Mouse (Mus musculus) adrenal gland, adult (tissue): ENCODE data around the gene Clns1a.
A peak's percentile ranks its signal among the peaks of the same experiment; 100 is the strongest.

ENCODE experiments used
- DNase-seq, 2 experiments: peaks; one replicate each; pipeline ENCODE4 v3.0.0; 2022 to 2023; ENCODE audit warnings: low spot score in 1 of 2; ENCODE audit not compliant: inconsistent age in 2 of 2

Clns1a gene

DNA sequence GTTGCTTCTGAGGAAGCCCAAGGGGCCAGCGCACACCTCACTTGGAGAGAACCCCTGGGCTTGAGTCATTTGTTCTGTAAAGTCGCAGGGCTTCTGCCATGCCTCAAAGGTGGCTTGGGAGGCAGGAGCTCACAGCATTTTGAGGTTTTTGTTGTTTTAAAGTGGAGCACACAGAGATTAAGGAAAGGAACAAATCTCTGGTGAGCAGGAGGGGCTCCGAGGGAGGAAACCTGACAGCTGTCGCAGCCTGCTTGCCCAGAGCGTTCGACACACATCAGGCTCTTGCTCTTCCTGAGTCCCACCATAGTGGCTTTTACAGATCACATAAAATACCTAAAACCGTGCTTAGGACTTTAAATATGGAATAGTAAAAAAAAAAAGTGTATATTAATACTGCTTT is 30.3 kb downstream of the Clns1a start:
- no peak for DNase-seq

GRCm38 (mm10) chr7:97728666-97729614 is 32.5 kb downstream of the Clns1a start:
- no peak for DNase-seq

DNA sequence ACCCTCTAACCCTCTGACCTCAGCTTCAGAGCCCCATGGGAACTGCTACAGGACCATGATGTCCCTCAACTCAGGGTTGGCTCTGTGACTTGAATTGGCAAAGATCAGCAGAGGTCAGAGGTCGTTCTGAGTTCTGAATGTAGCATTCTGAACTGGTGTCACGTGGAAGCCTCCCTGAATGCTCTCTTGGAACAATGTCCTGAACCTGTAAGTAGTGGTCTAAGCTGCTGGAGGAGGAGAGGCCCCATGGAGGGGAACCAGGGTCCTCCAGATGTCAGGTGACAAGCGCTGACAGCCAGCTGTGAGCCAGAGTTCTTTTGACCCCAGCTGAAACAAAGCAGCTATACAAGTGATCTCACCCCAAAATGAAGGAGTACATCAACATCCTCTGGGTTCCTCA is 34.0 kb downstream of the Clns1a start:
- no peak for DNase-seq

DNA sequence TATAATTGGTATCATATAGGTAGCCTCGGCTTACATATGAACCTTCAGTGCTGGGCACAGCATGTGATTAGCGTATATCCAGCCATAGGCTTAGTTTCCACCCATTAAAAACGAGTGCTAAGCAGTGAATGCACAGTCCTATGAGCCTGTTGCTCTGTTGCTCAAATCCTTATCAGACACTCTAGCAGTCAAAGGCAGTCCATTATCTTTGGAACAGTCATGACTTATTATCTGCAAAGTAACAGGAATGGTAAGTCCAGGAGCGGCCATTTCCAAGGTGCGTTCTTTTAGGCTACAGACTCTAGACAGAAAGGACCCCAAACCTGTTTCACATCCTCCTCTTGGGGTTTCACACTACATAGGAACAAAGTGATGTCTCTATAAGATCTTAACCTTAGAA is 37.2 kb downstream of the Clns1a start:
- DNase-seq, result no peak

GRCm38 (mm10) chr7:97735021-97735420 is 38.6 kb downstream of the Clns1a start:
- DNase-seq, result no peak

DNA sequence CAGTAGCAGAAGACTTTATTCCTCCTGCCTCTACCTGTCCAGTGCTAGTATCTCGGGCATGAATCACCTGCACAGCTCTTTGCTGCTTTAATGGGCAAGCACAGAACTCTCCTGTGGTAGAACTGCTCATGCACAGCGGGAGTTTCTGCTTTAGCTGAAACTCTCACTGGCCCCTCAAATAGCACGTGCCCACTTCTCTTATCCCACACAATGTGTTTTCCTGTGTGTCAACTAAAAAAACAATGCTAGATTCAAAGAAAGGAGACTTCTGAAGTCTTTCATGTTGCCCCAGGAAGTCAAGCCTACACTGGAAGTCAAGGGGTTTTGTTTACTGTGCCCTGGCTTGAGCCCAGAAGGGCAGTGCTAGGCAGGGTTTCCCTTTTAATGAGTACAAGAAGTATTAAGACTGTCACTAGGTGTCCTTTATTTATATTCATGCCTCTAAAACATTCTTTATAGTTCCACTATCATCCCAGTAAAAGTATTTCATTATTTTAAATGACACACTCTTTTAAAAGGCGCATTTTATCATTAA is 39.5 kb downstream of the Clns1a start:
- DNase-seq, result no peak

DNA sequence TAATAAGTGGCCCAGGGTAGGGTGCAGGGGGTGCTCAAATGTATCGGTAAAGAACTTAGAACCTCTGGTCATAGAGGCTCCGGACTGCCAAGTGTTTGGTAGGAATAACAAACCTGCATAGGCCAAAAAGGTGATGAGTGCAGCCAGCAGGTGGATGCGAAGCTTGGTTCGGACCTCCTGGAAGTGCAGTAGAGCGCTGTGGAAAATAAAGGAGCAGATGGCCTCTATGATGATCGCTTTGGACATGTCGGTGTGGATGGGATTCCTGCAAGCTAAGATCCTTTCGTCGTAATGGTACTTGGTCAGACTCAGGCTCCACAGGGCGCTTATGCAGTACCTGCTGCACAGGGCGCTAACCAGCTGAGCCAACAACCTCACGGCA is 40.8 kb downstream of the Clns1a start:
- DNase-seq, result no peak

DNA sequence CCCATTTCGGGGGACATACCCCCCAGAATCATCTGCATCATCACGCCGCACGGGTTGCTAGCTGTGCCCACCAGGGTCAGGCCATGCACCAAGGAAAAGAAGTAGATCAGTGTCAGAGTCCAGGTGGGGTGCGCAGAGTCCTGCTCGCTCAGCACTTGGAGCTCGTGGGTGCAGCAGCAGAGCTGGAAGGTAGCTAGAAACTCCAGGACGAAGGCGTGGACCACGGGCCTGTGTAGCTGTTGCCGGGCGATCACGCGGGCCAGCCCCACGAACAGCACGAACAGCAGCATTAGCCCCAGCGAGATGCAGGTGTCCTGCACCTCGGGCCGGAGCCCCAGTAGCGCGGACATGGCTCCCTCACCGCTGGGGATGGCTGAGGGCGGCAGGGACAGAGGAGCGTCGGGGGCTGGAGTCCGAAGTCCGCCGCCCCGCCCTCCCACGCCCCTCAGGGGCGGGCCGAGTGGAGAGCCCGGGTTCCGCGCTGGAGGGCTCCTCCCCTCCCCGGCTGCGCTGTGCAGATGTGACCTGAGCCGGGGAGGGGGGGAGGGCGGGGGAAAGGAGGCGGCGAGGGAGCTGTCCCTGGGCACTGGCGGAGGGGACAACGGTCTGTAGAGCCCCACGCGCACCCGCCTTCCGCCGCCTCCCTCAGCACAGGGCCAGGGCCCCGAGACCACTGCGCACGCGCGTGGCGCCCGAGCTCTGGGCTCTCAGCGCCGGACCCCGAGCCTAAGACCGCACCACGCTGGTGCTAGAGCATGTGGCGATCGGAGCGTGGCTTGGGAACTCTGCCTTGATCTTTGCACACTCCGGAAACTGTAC is 41.4 kb downstream of the Clns1a start, which contains the start of gene Aqp11:
Gene Aqp11, minus strand, starts transcription at position 652 of the 819 bp plus-strand sequence.
- peak; percentile 95 to 97 for DNase-seq

DNA sequence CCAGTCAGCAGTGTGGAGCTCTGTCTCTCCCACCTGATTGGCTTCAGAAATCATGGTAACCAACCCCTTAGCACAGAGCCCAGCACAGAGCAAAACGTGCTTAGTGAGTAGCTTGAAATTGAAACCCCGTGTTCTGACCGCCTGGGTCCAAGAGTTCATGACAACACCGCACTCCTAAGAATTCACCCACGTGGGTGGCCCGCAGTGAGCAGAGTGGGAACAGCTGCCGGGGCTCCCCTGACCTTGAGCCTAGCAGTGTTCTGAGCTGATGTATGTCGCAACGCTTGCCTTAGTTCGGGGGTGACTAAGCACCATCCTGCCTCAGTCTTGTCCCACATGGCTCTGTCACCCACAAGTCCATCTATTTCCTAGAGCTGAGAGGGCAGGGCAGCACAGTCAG is 44.5 kb downstream of the Clns1a start:
- DNase-seq, result peak; percentile 86 to 89

GRCm38 (mm10) chr7:97741756-97742291 is 45.4 kb downstream of the Clns1a start:
- DNase-seq, result no peak

DNA sequence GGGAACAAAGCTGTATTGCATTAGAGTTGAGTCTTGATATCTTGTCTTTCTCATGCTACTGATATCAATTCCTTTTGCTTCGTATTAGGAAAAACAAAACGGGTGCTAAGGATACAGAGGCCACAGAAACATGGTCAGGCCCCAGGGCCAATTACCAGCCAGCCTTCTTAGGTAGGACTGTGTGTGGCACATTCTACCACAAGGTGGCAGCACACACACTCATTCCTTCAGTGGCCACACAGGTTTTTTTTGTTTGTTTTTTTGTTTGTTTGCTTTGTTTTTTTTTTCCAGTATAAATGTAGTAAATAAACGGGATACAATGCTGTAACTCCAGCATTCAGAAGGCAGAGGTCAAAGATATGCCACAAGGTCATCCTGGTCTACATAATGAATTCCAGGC is 48.9 kb downstream of the Clns1a start:
- DNase-seq, result peak in 1 of 2 experiments; percentile 80

DNA sequence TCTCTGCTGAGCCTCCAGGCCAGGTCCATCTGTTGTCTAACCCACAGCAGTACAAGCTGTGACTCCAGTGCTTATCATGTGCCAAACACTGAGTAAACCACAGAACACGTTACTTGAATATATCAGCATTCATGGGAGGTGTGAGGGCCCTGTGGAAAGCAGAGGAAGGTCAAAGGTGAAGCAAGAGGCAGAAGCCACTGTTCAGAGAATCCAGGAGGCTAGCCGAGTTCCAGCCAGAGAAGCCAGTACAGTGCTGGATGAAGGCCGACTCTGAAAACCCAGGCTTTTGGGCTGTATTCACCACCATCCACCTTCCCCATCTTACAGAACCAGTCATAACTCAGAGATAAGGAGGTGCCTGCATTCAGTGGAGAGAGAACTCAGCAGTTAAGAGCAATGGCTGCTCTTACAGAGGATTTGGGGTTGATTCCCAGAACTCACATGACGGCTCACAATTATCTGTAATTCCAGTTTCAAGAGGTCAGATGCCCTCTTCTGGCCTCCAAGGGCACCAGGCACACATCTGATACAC is 50.8 kb downstream of the Clns1a start:
- DNase-seq, result no peak

DNA sequence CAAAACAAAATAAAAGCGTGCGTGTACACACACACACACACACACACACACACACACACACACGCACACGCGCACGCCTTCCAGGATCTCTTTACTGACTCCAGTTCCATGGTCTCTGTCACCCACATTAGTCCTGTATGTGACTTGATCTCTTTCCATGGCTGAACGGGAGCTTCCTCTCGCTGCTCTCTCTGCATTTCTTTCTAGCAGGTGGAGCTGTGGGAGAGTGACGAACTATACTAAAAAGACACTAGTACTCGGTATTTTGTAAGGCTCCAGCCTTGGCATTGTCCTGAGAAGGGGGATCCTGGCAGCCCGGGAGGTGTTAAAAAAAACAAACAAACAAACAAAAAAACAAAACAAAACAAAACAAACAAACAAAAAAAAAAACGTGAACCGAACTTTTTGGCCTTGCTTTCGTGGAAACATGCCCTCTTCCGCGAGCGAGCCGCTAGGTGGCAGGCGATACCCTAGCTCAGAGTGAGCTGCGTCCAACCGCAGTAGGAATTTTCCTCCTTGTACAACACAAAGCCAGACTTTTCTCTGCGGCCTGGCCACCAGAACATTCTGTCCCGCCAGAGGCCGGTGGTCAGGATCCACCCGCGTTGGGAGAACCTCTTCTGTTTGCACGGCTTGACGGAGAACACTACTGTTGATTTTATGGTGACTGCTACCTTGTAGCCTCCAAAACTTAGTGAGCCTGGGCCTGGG is 51.5 kb downstream of the Clns1a start:
- peak; percentile 89 to 95 for DNase-seq

GRCm38 (mm10) chr7:97748527-97749206 is 52.2 kb downstream of the Clns1a start:
- peak; percentile 40 to 74 for DNase-seq

GRCm38 (mm10) chr7:97749207-97750190 is 53.1 kb downstream of the Clns1a start:
- no peak for DNase-seq

GRCm38 (mm10) chr7:97756967-97757881 is 60.8 kb downstream of the Clns1a start:
- peak in 1 of 2 experiments; percentile 73 for DNase-seq

DNA sequence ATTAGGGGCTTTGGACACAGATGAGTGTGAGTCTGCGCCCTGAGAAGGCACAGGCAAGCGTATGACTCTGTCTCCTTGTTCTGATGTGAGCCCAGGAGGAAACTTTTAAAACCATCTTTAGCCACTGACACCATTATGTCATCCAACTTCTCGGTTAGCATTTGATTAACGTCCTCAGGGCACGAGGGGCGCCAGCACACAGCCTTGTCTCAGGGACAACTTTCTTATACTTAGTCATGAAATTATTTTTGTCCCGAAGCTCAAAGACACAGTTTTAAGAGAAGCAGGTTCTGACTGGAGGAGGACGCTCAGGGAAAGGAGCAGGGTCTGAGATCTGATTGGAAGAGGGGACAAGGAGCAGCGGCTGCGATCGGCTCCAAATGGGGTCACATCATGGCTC is 68.2 kb downstream of the Clns1a start:
- peak; percentile 78 to 88 for DNase-seq
